Mouse (Mus musculus) heart, embryonic 16.5 days (tissue): ENCODE measurements at regions not wholly inside any gene's neighbourhood (a gene's known extent, or its start where the extent isn't known, plus 50 kb on each side); places are given as distances from the start of the nearest gene placed in this dataset.

Experiments
- ATAC-seq: fragments of 200-750 bp; cut with Nextera tagmentation; replicated peaks from 2 replicates; pipeline ENCODE4 v1.8.0; 2017; ENCODE audit warnings: moderate number of reproducible peaks; ENCODE audit not compliant: insufficient read depth, low FRiP score; ENCODE audit errors: extremely low read depth
- H3K27ac ChIP-seq: fragments of 300-500 bp; sonication (generic); 2 replicates; pipeline ENCODE4 v1.5.1; 2014; ENCODE audit warnings: mild to moderate bottlenecking, low read length, control low read depth, moderate library complexity
- H3K27me3 ChIP-seq: fragments of 300-500 bp; sonication (generic); 2 replicates; pipeline ENCODE4 v1.6.1; 2014; ENCODE audit warnings: low read length, mixed read lengths; ENCODE audit not compliant: control insufficient read depth, insufficient read depth
- H3K36me3 ChIP-seq: fragments of 300-500 bp; sonication (generic); 2 replicates; pipeline ENCODE4 v1.6.1; 2014; ENCODE audit not compliant: control insufficient read depth, insufficient read depth
- H3K4me1 ChIP-seq: fragments of 300-500 bp; sonication (generic); 2 replicates; pipeline ENCODE4 v1.6.1; 2014; ENCODE audit warnings: low read length, mixed read lengths; ENCODE audit not compliant: control insufficient read depth, insufficient read depth
- H3K4me2 ChIP-seq: fragments of 300-500 bp; sonication (generic); 2 replicates; pipeline ENCODE4 v1.6.1; 2014; ENCODE audit warnings: low read depth, mild to moderate bottlenecking, control low read depth, low read length
- H3K4me3 ChIP-seq: fragments of 300-500 bp; sonication (generic); 2 replicates; pipeline ENCODE4 v1.5.1; 2014; ENCODE audit warnings: mild to moderate bottlenecking, control low read depth, low read length
- H3K9ac ChIP-seq: fragments of 300-500 bp; sonication (generic); 2 replicates; pipeline ENCODE4 v1.6.1; 2014; ENCODE audit warnings: low read length, control low read depth
- H3K9me3 ChIP-seq: fragments of 300-500 bp; sonication (generic); replicated peaks from 2 replicates; pipeline ENCODE4 v1.6.1; 2016; ENCODE audit warnings: low read length; ENCODE audit not compliant: control insufficient read depth
- WGBS: fragments of 180-500 bp; shearing (Covaris S2); extraction: QIAGEN DNeasy Blood & Tissue Kit; methylation state at CpG from one replicate; pipeline ENCODE4 v1.1.7; 2014; 5-methylcytosine and 5-hydroxymethylcytosine counted together

DNA sequence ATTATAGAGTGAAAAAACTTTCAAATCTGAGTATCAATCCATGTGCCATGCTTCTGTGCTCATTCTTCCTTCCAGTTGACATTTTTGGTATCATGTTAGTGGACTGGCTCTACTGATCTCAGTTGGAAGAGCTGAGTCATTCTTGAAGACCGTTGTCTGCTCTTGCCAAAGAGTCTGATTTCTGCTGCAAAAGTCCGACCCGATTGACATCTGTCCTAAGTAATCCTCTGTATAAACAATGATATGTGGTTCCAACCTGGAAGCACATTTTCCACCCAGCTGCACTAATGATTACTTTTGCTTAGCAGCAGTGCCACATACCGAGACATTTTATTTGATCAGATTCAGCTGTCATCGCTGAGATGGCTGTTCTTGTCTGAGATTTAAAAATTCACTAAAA lies 490.6 kb upstream of the Zic4 start:
- H3K4me2 ChIP-seq = no peak overlapping the region
- H3K27me3 ChIP-seq = no peaks in the 10 kb centered on the region
- no peak overlapping the region for H3K4me3 ChIP-seq
- no peaks in the 10 kb centered on the region for H3K9me3 ChIP-seq
- H3K9ac ChIP-seq = no peak overlapping the region
- H3K4me1 ChIP-seq = no peaks in the 10 kb centered on the region
- no peak overlapping the region for H3K27ac ChIP-seq
- H3K36me3 ChIP-seq = no peaks in the 10 kb centered on the region
- no peak for ATAC-seq
- WGBS = 57% methylated on average over 5 of the region's 5 CpGs

DNA sequence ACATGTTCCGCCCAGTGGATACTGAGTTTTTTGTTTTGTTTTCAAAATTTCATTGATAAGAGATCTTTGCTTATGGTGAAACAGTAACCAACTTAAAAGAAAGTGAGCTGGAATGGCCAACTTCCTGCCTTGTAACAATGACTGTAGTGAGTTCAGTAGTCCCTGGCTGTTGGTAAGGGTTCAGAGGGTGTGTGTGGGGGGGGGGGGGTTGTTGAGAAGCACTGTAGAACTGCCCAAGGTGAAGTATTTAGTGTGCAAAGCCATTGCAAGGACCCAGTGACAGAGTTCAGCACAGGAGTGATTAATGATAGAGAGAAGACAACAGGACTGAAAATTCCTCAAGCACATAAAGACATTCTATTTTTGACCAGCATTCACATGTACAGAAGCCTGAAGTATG lies 477.7 kb upstream of the Zic4 start:
- no peak overlapping the region for H3K9ac ChIP-seq
- ATAC-seq = no peak
- H3K27ac ChIP-seq = no peak overlapping the region
- H3K36me3 ChIP-seq = no peaks in the 10 kb centered on the region
- no peak overlapping the region for H3K4me3 ChIP-seq
- no peak overlapping the region for H3K4me2 ChIP-seq
- H3K27me3 ChIP-seq = no peaks in the 10 kb centered on the region
- no peaks in the 10 kb centered on the region for H3K4me1 ChIP-seq
- WGBS = 86% methylated on average over 1 of the region's 1 CpGs
- no peaks in the 10 kb centered on the region for H3K9me3 ChIP-seq

DNA sequence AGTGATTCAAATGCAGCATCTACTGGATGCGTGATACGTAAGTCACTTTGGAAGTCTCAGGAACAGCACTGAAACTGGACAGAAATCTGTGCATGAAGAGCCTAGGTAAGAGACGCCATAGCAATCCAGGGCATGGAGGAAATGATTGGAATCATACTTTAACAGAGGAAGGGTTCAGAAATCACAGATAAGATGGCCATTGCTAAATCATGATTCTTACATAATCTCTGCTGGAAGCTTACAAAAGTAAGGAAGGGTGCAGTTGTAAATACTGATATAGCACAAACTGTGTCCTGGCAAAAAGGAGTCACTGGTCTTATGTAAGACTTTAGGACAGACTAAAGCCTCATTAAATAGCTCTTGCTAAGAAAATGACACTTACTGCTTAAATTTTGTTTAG lies 474.8 kb upstream of the Zic4 start:
- H3K9me3 ChIP-seq = no peaks in the 10 kb centered on the region
- no peaks in the 10 kb centered on the region for H3K4me1 ChIP-seq
- no peak overlapping the region for H3K4me2 ChIP-seq
- no peak overlapping the region for H3K9ac ChIP-seq
- WGBS = 91% methylated on average over 3 of the region's 3 CpGs
- H3K27me3 ChIP-seq = no peaks in the 10 kb centered on the region
- H3K27ac ChIP-seq = no peak overlapping the region
- no peaks in the 10 kb centered on the region for H3K36me3 ChIP-seq
- H3K4me3 ChIP-seq = no peak overlapping the region
- ATAC-seq = no peak

DNA sequence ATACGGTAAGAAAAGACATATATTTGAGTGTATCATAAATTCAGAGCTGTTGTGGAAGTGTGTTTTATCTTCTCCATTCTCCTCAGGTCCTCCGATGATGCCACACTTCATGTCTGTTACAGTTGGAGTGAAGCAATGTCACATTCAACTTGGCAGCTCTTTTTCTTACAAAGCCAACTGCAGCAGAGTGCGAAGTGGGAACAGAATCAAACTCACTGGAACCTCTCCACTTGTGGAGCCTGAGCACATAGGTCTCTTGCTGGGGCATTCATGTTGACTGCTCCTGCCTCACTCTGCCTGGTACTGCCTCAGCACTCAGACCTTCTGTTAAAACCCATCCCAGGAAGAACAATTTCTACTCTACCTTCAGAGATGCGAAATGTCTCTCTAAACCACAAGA lies 471.4 kb upstream of the Zic4 start:
- no peaks in the 10 kb centered on the region for H3K9me3 ChIP-seq
- WGBS = 87% methylated on average over 4 of the region's 4 CpGs

GRCm38 (mm10) chr9:90892816-90893215 lies 469.4 kb upstream of the Zic4 start:
- Histone ChIP-seq H3K27me3 (no peaks in the 10 kb centered on the region), H3K4me1 (no peaks in the 10 kb centered on the region), H3K27ac (no peak overlapping the region), H3K9me3 (no peaks in the 10 kb centered on the region), H3K36me3 (no peaks in the 10 kb centered on the region), H3K4me2 (no peak overlapping the region), H3K4me3 (no peak overlapping the region), H3K9ac (no peak overlapping the region)
- no peak for ATAC-seq
- WGBS = 52% methylated on average over 1 of the region's 1 CpGs

More for the DNA sequence above, 471.4 kb upstream of the Zic4 start:
- Histone ChIP-seq H3K27ac (no peak overlapping the region), H3K9ac (no peak overlapping the region), H3K36me3 (no peaks in the 10 kb centered on the region), H3K27me3 (no peaks in the 10 kb centered on the region), H3K4me1 (no peaks in the 10 kb centered on the region), H3K4me2 (no peak overlapping the region), H3K4me3 (no peak overlapping the region)
- no peak for ATAC-seq

DNA sequence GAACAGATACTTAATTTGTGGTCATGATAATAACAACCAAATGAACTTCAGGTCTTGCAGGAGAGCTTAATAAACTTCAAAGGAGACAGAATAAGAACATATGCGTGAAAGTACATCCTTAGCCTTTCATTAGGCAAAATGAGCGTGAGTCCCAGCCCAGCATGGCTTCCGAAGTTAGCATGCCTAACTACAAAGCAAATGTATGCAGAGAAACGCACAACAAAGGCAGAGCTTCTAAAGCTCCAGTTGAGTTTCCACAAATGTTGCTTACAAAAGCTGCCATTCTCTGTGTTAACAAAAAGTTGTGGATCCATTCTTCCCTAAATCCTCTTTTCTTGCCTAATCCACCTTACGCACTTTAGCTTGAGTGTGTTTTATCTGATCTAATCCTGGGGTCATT lies 458.7 kb upstream of the Zic4 start:
- no peak for ATAC-seq
- no peak overlapping the region for H3K27ac ChIP-seq
- WGBS = 38% methylated on average over 5 of the region's 5 CpGs

DNA sequence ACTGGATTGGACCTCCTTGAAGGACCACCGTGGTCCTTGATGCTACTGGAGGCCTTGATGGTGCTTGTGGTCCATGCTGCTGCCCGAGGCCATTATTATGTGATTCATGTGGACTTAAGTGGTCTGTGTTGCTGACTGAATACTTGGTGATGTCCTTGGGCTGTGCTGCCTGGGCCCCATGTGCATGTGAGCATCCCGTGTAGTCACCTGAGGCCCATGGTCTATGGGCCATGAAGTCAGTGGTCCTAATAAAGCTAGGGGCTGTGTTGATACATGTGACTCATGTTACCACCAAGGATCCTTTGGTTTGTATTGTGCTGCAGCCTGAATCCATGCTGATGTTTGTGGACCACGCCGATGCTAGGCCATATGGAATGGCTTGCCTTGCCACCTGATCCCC lies 456.1 kb upstream of the Zic4 start:
- 85% methylated on average over 5 of the region's 5 CpGs for WGBS
- H3K4me1 ChIP-seq = no peaks in the 10 kb centered on the region
- no peaks in the 10 kb centered on the region for H3K9me3 ChIP-seq
- H3K36me3 ChIP-seq = no peaks in the 10 kb centered on the region
- H3K4me2 ChIP-seq = no peak overlapping the region
- no peaks in the 10 kb centered on the region for H3K27me3 ChIP-seq
- H3K4me3 ChIP-seq = no peak overlapping the region
- no peak overlapping the region for H3K27ac ChIP-seq
- no peak overlapping the region for H3K9ac ChIP-seq
- ATAC-seq = no peak

More for the DNA sequence above, 458.7 kb upstream of the Zic4 start:
- Histone ChIP-seq H3K9me3 (no peaks in the 10 kb centered on the region), H3K4me3 (no peak overlapping the region), H3K4me2 (no peak overlapping the region), H3K36me3 (no peaks in the 10 kb centered on the region), H3K27me3 (no peaks in the 10 kb centered on the region), H3K9ac (no peak overlapping the region), H3K4me1 (no peaks in the 10 kb centered on the region)

DNA sequence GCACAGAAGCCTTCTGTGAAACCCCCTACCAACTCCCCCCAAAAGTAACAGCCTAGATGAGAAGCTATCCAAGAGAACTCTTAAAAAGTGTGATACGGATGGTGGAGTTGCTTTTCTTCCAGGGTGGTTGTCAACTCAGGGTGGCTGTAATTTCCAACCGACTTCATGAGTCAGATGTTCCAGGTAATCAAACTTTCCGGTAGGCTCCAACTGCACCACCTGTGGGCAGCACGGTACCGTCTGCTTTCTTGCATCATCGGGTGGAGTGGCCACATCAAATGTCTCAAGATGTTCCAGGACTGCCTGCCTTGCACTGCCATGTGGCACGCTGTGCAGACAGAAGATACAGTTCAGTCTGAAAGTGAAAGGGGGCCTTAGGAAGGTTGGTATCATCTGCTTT lies 455.5 kb upstream of the Zic4 start:
- no peak for ATAC-seq
- no peaks in the 10 kb centered on the region for H3K4me1 ChIP-seq
- no peak overlapping the region for H3K27ac ChIP-seq
- H3K27me3 ChIP-seq = no peaks in the 10 kb centered on the region
- H3K9me3 ChIP-seq = no peaks in the 10 kb centered on the region
- H3K9ac ChIP-seq = no peak overlapping the region
- 82% methylated on average over 7 of the region's 7 CpGs for WGBS
- H3K36me3 ChIP-seq = no peaks in the 10 kb centered on the region
- H3K4me2 ChIP-seq = no peak overlapping the region
- H3K4me3 ChIP-seq = no peak overlapping the region

DNA sequence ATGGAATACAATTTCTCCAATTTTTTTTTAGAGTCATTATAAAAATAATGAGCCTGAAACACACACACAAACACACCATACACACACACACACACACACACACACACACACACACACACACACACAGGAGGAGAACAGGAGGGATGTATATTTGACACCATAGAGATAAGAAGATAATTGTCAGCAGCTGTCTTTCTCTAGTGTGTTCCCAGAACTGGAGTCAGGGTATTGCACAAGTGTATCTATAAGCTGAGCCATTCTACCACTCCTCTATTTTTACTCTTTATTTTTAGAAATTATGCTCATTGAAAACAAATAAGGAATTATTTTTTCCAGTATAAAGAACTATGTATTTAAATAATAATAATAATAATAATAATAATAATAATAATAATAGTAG lies 407.6 kb upstream of the Zic4 start:
- no peak overlapping the region for H3K27ac ChIP-seq
- no peaks in the 10 kb centered on the region for H3K27me3 ChIP-seq
- H3K4me2 ChIP-seq = no peak overlapping the region
- H3K9me3 ChIP-seq = no peaks in the 10 kb centered on the region
- no peaks in the 10 kb centered on the region for H3K36me3 ChIP-seq
- ATAC-seq = no peak
- H3K4me3 ChIP-seq = no peak overlapping the region
- H3K4me1 ChIP-seq = no peaks in the 10 kb centered on the region
- H3K9ac ChIP-seq = no peak overlapping the region

DNA sequence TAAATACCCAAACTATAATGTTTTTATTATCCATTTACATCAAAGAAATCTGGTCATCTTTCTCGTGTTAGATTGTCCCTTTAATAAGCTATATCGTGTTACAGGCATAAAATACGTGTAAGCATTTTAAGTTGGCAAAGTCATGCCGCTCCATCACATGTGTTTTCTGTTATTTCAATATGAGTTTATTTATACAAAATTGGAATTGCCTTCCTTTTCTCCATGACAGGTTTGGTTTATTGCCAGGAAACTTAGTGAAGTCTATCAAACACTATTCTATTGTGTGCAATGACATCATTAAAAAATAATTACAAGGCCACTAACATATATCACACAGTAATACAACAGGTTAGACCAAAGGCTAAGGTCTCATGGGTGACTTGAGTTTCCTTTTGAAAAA lies 400.8 kb upstream of the Zic4 start:
- no peaks in the 10 kb centered on the region for H3K9me3 ChIP-seq
- H3K27ac ChIP-seq = no peak overlapping the region
- WGBS = 71% methylated on average over 4 of the region's 4 CpGs
- no peak overlapping the region for H3K4me2 ChIP-seq
- no peak overlapping the region for H3K4me3 ChIP-seq
- no peaks in the 10 kb centered on the region for H3K4me1 ChIP-seq
- no peaks in the 10 kb centered on the region for H3K36me3 ChIP-seq
- H3K9ac ChIP-seq = no peak overlapping the region
- no peak for ATAC-seq
- no peaks in the 10 kb centered on the region for H3K27me3 ChIP-seq
